Mouse (Mus musculus): ENCODE results near the gene Tuft1. TPM values are rescaled to one million over a fixed set of nuclear protein-coding genes. Genes with fewer than 3 reads are reported as not detected.
A peak's percentile ranks its signal among the peaks of the same experiment; 100 is the strongest.

The Tuft1 gene
- polyA plus RNA-seq, 1 experiment from 2014 or later, result 9.0 TPM

- Histone ChIP-seq H3K27ac (no peak overlapping the region), H3K79me2 (ENCODE audit: inconsistent target) (no peaks in the 10 kb centered on the region), H3K36me3 (ENCODE audit: inconsistent target) (no peaks in the 10 kb centered on the region), H3K4me3 (ENCODE audit: inconsistent target) (no peak overlapping the region)
- 91% methylated on average over 3 of the region's 3 CpGs for WGBS (ENCODE audit: missing documents)
Observed at GRCm38 (mm10) chr3:94629876-94630275, 28.8 kb downstream of the Tuft1 start.

- Histone ChIP-seq H3K27ac (no peak overlapping the region), H3K79me2 (ENCODE audit: inconsistent target) (no peaks in the 10 kb centered on the region), H3K4me3 (ENCODE audit: inconsistent target) (no peak overlapping the region), H3K36me3 (ENCODE audit: inconsistent target) (no peaks in the 10 kb centered on the region)
- 97% methylated on average over 5 of the region's 5 CpGs for WGBS (ENCODE audit: missing documents)
Observed at GRCm38 (mm10) chr3:94628712-94629111, 30.0 kb downstream of the Tuft1 start.

- WGBS (ENCODE audit: missing documents), result 96% methylated on average over 4 of the region's 4 CpGs
- H3K79me2 ChIP-seq (ENCODE audit: inconsistent target), result no peaks in the 10 kb centered on the region
Observed at GRCm38 (mm10) chr3:94624281-94624680, 34.4 kb downstream of the Tuft1 start.

GRCm38 (mm10) chr3:94622550-94622949 lies 36.1 kb downstream of the Tuft1 start:
- Histone ChIP-seq H3K36me3 (ENCODE audit: inconsistent target) (no peaks in the 10 kb centered on the region), H3K79me2 (ENCODE audit: inconsistent target) (no peaks in the 10 kb centered on the region), H3K4me3 (ENCODE audit: inconsistent target) (no peak overlapping the region), H3K27ac (no peak overlapping the region)
- WGBS (ENCODE audit: missing documents), result 100% methylated on average over 10 of the region's 10 CpGs

More at GRCm38 (mm10) chr3:94624281-94624680, 34.4 kb downstream of the Tuft1 start:
- no peak overlapping the region for H3K4me3 ChIP-seq (ENCODE audit: inconsistent target)
- no peak overlapping the region for H3K27ac ChIP-seq
- H3K36me3 ChIP-seq (ENCODE audit: inconsistent target), result no peaks in the 10 kb centered on the region

- H3K4me3 ChIP-seq (ENCODE audit: inconsistent target), result no peak overlapping the region
- peak overlapping the region; percentile 52 for H3K27ac ChIP-seq
- WGBS (ENCODE audit: missing documents), result 93% methylated on average over 11 of the region's 11 CpGs
- no peaks in the 10 kb centered on the region for H3K36me3 ChIP-seq (ENCODE audit: inconsistent target)
- no peaks in the 10 kb centered on the region for H3K79me2 ChIP-seq (ENCODE audit: inconsistent target)
Observed at GRCm38 (mm10) chr3:94621740-94622507, 36.7 kb downstream of the Tuft1 start.

DNA sequence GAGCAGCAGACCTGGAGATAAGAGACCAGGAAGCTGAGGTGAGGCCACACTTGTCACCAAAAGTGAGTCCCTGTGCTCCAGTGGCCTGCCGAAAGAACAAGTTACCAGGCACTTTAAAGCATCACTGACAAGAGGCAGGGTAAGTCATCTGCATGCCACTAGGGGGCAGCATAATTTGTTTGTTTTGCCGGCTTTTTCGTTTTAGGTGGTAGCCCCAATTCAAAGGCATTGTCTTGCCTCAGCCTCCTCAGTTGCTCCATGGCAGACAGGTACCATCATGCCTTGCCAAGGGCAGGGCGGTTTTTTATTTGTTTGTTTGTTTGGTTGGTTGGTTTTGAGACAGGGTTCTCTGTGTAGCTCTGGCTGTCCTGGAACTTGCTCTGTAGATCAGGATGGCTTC lies 42.0 kb downstream of the Tuft1 start:
- 31% methylated on average over 4 of the region's 4 CpGs for WGBS (ENCODE audit: missing documents)
- H3K36me3 ChIP-seq (ENCODE audit: inconsistent target), result no peaks in the 10 kb centered on the region
- H3K4me3 ChIP-seq (ENCODE audit: inconsistent target), result no peak overlapping the region
- no peaks in the 10 kb centered on the region for H3K79me2 ChIP-seq (ENCODE audit: inconsistent target)
- H3K27ac ChIP-seq, result no peak overlapping the region

GRCm38 (mm10) chr3:94613258-94613878 lies 45.3 kb downstream of the Tuft1 start:
- Histone ChIP-seq H3K36me3 (ENCODE audit: inconsistent target) (no peaks in the 10 kb centered on the region), H3K27ac (peak overlapping the region; percentile 95), H3K79me2 (ENCODE audit: inconsistent target) (no peaks in the 10 kb centered on the region), H3K4me3 (ENCODE audit: inconsistent target) (no peak overlapping the region)
- 95% methylated on average over 7 of the region's 7 CpGs for WGBS (ENCODE audit: missing documents)

GRCm38 (mm10) chr3:94612274-94612673 lies 46.4 kb downstream of the Tuft1 start:
- Histone ChIP-seq H3K27ac (peak overlapping the region; percentile 95), H3K36me3 (ENCODE audit: inconsistent target) (no peaks in the 10 kb centered on the region), H3K79me2 (ENCODE audit: inconsistent target) (no peaks in the 10 kb centered on the region), H3K4me3 (ENCODE audit: inconsistent target) (no peak overlapping the region)
- 43% methylated on average over 1 of the region's 1 CpGs for WGBS (ENCODE audit: missing documents)

DNA sequence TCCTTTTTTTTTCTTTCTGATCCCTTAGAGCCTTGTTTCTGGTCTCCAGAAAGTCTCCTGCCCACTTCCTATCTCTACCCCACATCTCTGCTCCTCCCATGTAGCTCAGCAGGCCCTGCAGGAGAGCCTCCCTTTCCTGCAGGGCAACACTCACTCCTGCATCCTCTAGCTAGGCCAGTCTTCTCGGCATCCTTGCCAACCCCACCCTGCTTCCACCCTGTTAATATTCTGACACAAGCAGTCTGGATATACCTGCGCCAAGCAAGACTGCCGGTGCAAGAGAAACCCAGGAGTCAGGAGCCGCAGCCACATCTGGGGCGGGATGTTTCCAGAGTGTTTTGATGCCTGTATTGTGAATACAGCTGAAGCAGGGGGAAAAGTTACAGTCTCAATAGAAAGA lies 46.8 kb downstream of the Tuft1 start:
- WGBS (ENCODE audit: missing documents), result 79% methylated on average over 5 of the region's 5 CpGs
- no peaks in the 10 kb centered on the region for H3K79me2 ChIP-seq (ENCODE audit: inconsistent target)

GRCm38 (mm10) chr3:94611343-94611742 lies 47.3 kb downstream of the Tuft1 start:
- H3K27ac ChIP-seq, result peak overlapping the region; percentile 95
- H3K79me2 ChIP-seq (ENCODE audit: inconsistent target), result no peaks in the 10 kb centered on the region
- WGBS (ENCODE audit: missing documents), result 79% methylated on average over 4 of the region's 4 CpGs
- no peaks in the 10 kb centered on the region for H3K36me3 ChIP-seq (ENCODE audit: inconsistent target)
- no peak overlapping the region for H3K4me3 ChIP-seq (ENCODE audit: inconsistent target)

More for the DNA sequence above, 46.8 kb downstream of the Tuft1 start:
- H3K36me3 ChIP-seq (ENCODE audit: inconsistent target), result no peaks in the 10 kb centered on the region
- no peak overlapping the region for H3K4me3 ChIP-seq (ENCODE audit: inconsistent target)
- peak overlapping the region; percentile 95 for H3K27ac ChIP-seq

DNA sequence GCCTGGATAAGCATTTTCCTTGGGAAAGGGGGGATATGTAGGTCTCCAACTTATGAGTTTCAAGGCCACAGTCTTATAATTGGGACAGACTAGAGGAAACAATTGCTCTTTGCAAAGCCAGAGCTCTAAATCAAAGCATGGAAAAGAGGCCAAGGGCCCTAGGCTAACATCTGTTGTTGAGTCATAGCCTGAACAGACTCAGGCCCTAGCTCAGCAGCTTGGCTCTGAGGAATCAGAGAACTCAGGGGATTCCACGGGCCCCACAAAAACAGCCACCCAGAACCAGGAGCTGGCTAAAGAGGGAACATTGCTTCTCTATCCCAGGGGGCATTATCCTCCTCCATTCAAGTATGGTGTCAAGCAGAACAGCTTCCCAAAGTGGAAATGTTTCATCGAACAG lies 48.1 kb downstream of the Tuft1 start:
- H3K79me2 ChIP-seq (ENCODE audit: inconsistent target), result no peaks in the 10 kb centered on the region
- H3K4me3 ChIP-seq (ENCODE audit: inconsistent target), result no peak overlapping the region
- no peaks in the 10 kb centered on the region for H3K36me3 ChIP-seq (ENCODE audit: inconsistent target)
- 74% methylated on average over 2 of the region's 2 CpGs for WGBS (ENCODE audit: missing documents)
- H3K27ac ChIP-seq, result peak overlapping the region; percentile 95

DNA sequence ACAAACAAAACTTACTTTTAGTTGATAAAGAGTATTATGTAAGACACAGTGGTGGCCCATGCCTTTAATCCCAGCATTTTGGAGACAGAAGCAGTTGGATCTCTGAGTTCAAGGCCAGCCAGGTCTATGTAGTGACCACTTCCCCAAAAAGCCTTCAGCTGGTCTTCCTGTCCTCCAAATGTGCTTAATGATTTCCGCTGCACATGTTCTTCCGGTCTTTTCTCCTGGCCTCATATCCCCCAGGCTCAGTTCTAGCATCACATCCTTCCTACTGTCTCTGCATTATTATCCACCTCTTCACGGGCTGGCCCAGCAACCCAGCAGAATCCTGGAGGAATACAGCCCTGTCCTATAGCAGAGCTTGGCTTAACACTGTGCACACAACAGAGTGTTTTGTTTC lies 49.1 kb downstream of the Tuft1 start:
- Histone ChIP-seq H3K79me2 (ENCODE audit: inconsistent target) (no peaks in the 10 kb centered on the region), H3K27ac (peak overlapping the region; percentile 95), H3K36me3 (ENCODE audit: inconsistent target) (no peaks in the 10 kb centered on the region), H3K4me3 (ENCODE audit: inconsistent target) (no peak overlapping the region)
- WGBS (ENCODE audit: missing documents), result 49% methylated on average over 3 of the region's 3 CpGs

DNA sequence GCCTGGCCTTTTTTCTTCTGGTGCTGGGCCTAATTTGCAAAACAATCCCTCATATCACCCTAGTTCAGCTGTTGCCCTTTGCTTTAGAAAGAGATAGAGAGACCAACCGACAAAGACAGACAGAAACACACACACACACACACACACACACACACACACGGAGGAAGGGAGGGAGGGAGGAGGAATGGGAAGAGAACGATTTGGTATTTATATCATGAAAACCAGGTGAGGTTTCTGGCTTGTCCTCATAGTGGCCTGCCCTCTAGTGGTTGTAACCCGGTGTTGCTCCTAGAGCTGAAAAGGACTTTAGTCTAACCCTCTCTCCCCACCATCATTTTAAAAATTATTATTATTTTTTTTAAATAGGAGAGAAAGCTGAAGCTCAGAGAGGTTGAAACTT lies 56.7 kb downstream of the Tuft1 start:
- Histone ChIP-seq H3K36me3 (ENCODE audit: inconsistent target) (no peaks in the 10 kb centered on the region), H3K4me3 (ENCODE audit: inconsistent target) (no peak overlapping the region), H3K27ac (no peak overlapping the region), H3K79me2 (ENCODE audit: inconsistent target) (no peaks in the 10 kb centered on the region)
- WGBS (ENCODE audit: missing documents), result 7% methylated on average over 3 of the region's 4 CpGs

DNA sequence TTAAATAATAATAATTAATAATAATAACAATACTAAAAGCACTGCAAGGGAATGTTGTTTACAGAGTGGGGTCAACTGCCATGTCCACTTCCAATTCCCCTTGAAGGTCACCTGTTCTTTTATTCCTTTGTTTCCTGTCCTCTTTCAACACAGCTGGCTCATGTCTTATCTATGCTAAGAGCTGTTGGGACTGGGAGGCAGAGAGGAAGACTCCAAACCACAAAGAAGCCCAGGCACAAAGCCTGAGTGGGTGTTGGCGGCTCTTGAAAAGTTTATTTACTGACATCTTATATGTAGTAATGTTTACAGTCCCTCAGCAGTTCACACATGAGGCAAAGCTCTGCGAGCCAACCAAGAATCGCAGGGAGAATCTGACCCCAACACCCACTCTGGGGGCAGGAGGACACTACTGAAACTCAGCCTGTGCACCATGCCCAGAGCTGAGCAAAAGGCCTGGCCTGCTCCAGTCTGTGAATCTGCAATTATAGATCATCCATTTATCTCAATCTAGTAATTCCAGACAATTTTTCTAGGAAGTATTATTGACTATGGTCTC lies 61.4 kb downstream of the Tuft1 start:
- no peaks in the 10 kb centered on the region for H3K79me2 ChIP-seq (ENCODE audit: inconsistent target)
- H3K27ac ChIP-seq, result no peak overlapping the region
- no peaks in the 10 kb centered on the region for H3K36me3 ChIP-seq (ENCODE audit: inconsistent target)
- H3K4me3 ChIP-seq (ENCODE audit: inconsistent target), result no peak overlapping the region
- 80% methylated on average over 3 of the region's 3 CpGs for WGBS (ENCODE audit: missing documents)

GRCm38 (mm10) chr3:94595871-94596287 lies 62.8 kb downstream of the Tuft1 start:
- 99% methylated on average over 5 of the region's 6 CpGs for WGBS (ENCODE audit: missing documents)
- no peak overlapping the region for H3K27ac ChIP-seq
- no peak overlapping the region for H3K4me3 ChIP-seq (ENCODE audit: inconsistent target)
- H3K36me3 ChIP-seq (ENCODE audit: inconsistent target), result no peaks in the 10 kb centered on the region
- no peaks in the 10 kb centered on the region for H3K79me2 ChIP-seq (ENCODE audit: inconsistent target)

Measured in macrophage (primary cell).